Mouse (Mus musculus) forebrain, postnatal 0 days (tissue): ENCODE measurements around the gene Cox6a1. TPM values are rescaled to one million over a fixed set of nuclear protein-coding genes. Genes with fewer than 3 reads are reported as not detected.

Experiments
- ATAC-seq: fragments of 200-750 bp; cut with Nextera tagmentation; 2 replicates; pipeline ENCODE4 v1.8.0; 2017; ENCODE audit warnings: mild to moderate bottlenecking, moderate library complexity
- DNase-seq: peaks from one replicate; pipeline ENCODE4 v3.0.0-alpha.2; 2015
- H3K27ac ChIP-seq: fragments of 300-500 bp; sonication (generic); 2 replicates; pipeline ENCODE4 v1.5.1; 2014; ENCODE audit warnings: low read depth, mild to moderate bottlenecking, antibody characterized with exemption, low read length, moderate library complexity, mixed read lengths
- H3K27me3 ChIP-seq: fragments of 300-500 bp; sonication (generic); 2 replicates; pipeline ENCODE4 v1.6.1; 2014; ENCODE audit warnings: mild to moderate bottlenecking, low read length, mixed read lengths; ENCODE audit not compliant: insufficient read depth
- H3K36me3 ChIP-seq: fragments of 300-500 bp; sonication (generic); 2 replicates; pipeline ENCODE4 v1.6.1; 2014; ENCODE audit warnings: mild to moderate bottlenecking, moderate library complexity; ENCODE audit not compliant: insufficient read depth
- H3K4me1 ChIP-seq: fragments of 300-500 bp; sonication (generic); 2 replicates; pipeline ENCODE4 v1.6.1; 2014; ENCODE audit warnings: antibody characterized with exemption; ENCODE audit not compliant: insufficient read depth
- H3K4me2 ChIP-seq: fragments of 300-500 bp; sonication (generic); 2 replicates; pipeline ENCODE4 v1.6.1; 2014; ENCODE audit warnings: low read depth, mild to moderate bottlenecking, moderate library complexity
- H3K4me3 ChIP-seq: fragments of 300-500 bp; sonication (generic); 2 replicates; pipeline ENCODE4 v1.5.1; 2014; ENCODE audit warnings: low read depth, low read length, mixed read lengths
- H3K9ac ChIP-seq: fragments of 300-500 bp; sonication (generic); 2 replicates; pipeline ENCODE4 v1.6.1; 2014; ENCODE audit warnings: mild to moderate bottlenecking
- H3K9me3 ChIP-seq: fragments of 300-500 bp; sonication (generic); 2 replicates; pipeline ENCODE4 v1.6.1; 2016; ENCODE audit warnings: low read length
- CTCF ChIP-seq: sonication (generic); IDR thresholded peaks from 2 replicates; pipeline ENCODE4 v1.5.1; 2016; ENCODE audit warnings: antibody characterized with exemption, control low read depth, low read depth
- WGBS: fragments of 180-500 bp; shearing (Covaris S2); extraction: QIAGEN DNeasy Blood & Tissue Kit; methylation state at CpG from one replicate; pipeline ENCODE4 v1.1.7; 2014; 5-methylcytosine and 5-hydroxymethylcytosine counted together
- polyA plus RNA-seq: library from polyadenylated mRNA; unstranded; fragments of >200 nt; fragmentation: Nextera tagmentation; extraction: Ambion mirVana; gene quantifications from 2 replicates; pipeline ENCODE4 v1.2.1, GENCODE M21; 2015
- total RNA-seq: library from RNA; depleted of rRNA; stranded (reverse); fragments of >200 nt; gene quantifications from 2 replicates; pipeline ENCODE4 v1.2.3, GENCODE M21; 2014

The Cox6a1 gene
- total and polyA plus RNA-seq, 2 experiments from 2014 or later, result 628 to 1,510 TPM

DNA sequence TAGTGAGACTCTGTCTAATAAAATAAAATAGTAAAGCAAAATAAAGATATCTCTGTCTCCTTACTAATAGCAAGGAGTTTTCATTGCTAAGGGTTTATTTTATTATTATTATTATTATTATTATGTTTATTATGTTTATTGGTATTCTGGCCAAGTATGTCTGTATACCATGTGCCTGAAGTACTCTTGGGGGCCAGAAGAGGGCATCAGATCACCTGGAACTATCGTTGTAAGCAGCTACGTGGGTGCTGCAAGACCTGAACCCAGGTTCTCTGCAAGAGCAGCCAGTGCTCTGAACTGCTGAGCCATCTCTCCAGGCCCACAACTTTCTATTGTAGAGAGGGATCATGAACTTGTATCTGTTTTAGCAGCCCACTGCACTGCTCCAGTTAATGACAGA is 26.7 kb upstream of the Cox6a1 start:
- WGBS, result 92% methylated on average over 2 of the region's 2 CpGs
- ATAC-seq, result no peak

DNA sequence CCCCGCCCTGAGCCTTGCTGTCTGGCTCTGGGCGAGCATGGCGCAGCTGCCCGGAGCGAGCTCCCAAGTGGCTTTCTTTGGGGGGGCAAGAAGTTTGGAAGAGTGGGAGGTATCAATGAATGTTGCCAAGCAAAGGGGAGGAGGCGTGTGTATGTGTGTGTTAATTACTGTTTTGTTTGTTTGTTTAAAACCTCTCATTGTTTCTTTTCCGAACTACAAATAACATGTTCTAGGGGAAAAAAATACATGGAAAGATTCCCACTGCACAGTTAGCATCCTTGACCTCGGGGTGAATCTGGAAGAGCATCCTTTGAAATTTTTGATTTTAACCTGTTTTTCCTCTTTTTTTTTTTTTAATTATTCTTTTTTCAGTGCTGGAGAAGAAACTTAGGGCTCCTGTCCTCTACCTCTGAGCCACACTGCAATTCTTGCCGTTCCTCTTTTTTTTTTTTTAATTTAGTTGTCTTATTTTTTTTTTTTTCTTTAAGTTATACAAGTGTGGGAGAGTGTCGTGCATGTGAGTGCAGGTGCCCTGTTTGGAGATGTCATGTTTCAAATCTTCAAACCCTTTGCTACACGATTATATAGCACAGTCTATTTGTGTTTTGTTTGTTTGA is 25.5 kb upstream of the Cox6a1 start:
- H3K27me3 ChIP-seq, result no peaks in the 10 kb centered on the region
- no peaks in the 10 kb centered on the region for H3K4me1 ChIP-seq
- 13% methylated on average over 11 of the region's 11 CpGs for WGBS
- H3K9ac ChIP-seq, result peak overlapping the region; percentile 57
- H3K4me3 ChIP-seq, result peak overlapping the region; percentile 35
- no peak overlapping the region for H3K27ac ChIP-seq
- H3K4me2 ChIP-seq, result peak overlapping the region; percentile 67
- DNase-seq (no peak), ATAC-seq (no peak)
- no peaks in the 10 kb centered on the region for H3K9me3 ChIP-seq
- no peak for TF ChIP-seq CTCF
- no peaks in the 10 kb centered on the region for H3K36me3 ChIP-seq

More for the DNA sequence above, 26.7 kb upstream of the Cox6a1 start:
- TF ChIP-seq CTCF, result no peak; the same call in 1 of the 2 replicates
- H3K4me3 ChIP-seq, result no peak overlapping the region
- H3K4me2 ChIP-seq, result no peak overlapping the region
- no peaks in the 10 kb centered on the region for H3K27me3 ChIP-seq
- no peaks in the 10 kb centered on the region for H3K9me3 ChIP-seq
- H3K9ac ChIP-seq, result no peak overlapping the region
- no peaks in the 10 kb centered on the region for H3K4me1 ChIP-seq
- DNase-seq, result no peak
- H3K36me3 ChIP-seq, result no peaks in the 10 kb centered on the region
- H3K27ac ChIP-seq, result no peak overlapping the region

DNA sequence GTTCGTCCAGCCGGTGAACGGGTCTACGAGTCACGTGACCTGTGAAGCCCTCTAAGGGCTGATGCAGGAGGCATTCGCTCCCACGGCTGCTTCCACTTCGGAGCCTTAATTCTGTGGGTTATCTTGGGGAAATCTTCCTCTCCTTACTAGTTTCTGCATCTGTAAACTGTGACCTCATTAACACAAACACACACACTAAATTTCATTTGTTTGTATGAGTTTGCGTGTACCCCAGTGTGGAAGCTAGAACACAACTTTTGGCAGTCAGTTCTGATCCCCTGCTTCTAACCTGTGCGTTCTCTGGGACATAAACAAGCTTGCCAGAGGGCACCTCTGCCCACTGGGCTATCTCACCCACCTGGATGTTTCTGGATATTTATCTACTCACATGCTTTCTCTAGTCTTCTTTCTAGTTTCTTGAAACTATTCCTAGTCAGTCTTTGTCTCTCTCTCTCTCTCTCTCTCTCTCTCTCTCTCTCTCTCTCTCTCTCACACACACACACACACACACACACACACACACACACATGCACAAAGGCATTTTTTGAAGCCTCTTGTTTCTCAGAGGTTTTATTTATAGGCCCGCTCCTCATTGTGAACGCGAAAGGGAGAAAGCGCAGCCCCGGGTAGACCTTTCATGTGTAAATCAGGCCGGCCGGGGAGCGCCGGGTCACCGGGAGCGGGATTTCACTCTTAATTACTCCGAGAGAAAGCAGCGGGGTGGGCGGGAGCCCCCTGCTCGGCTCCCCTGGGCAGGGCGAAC is 24.8 kb upstream of the Cox6a1 start:
- no peak for TF ChIP-seq CTCF
- 6% methylated on average over 26 of the region's 26 CpGs for WGBS
- ATAC-seq (peak; percentile 78), DNase-seq (peak; percentile 67)
- Histone ChIP-seq H3K4me3 (peak overlapping the region; percentile 35), H3K36me3 (no peaks in the 10 kb centered on the region), H3K4me1 (no peaks in the 10 kb centered on the region), H3K27me3 (no peaks in the 10 kb centered on the region), H3K9me3 (no peaks in the 10 kb centered on the region), H3K27ac (no peak overlapping the region), H3K4me2 (peak overlapping the region; percentile 67), H3K9ac (peak overlapping the region; percentile 57)

DNA sequence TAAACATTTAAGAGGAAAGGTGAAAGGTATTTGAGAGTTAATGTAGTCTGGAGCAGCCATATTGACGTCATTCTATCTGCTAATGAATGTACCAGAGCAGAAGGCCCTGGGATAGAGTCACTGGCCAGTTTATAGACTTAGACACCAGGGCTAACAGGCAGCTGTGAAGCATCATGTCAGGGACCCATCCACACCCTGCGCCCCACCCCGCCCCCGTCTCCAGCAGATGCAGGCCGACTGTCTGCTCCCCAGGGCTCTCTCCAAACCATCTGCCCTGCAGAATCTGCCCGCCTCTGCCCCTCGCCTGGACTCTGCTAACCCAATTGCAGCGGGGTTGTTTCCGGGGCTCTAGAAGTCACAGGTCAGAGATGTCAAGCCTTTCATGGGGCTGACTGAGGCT is 23.0 kb upstream of the Cox6a1 start:
- H3K9me3 ChIP-seq, result no peaks in the 10 kb centered on the region
- no peak for DNase-seq
- H3K9ac ChIP-seq, result no peak overlapping the region
- no peaks in the 10 kb centered on the region for H3K27me3 ChIP-seq
- no peak overlapping the region for H3K27ac ChIP-seq
- WGBS, result 62% methylated on average over 9 of the region's 9 CpGs
- no peak overlapping the region for H3K4me3 ChIP-seq
- H3K4me2 ChIP-seq, result no peak overlapping the region
- H3K4me1 ChIP-seq, result no peaks in the 10 kb centered on the region
- TF ChIP-seq CTCF, result no peak
- ATAC-seq, result no peak
- no peaks in the 10 kb centered on the region for H3K36me3 ChIP-seq

DNA sequence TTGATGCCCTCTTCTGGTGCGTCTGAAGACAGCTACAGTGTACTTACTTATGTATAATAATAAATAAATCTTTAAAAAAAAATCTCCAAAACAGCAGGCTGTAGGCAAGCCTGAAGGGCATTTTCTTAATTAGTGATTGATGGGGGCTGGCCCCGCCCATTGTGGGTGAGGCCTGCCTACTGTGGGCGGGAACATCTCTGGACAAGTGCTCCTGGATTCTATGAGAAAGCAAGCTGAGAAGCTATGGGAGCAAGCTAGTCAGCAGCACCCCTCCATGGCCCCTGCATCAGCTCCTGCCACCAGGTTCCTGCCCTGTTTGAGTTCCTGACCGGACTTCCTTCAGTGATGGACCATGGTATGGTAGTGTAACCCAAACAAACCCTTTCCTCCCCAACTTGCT is 16.0 kb upstream of the Cox6a1 start:
- Histone ChIP-seq H3K4me3 (no peak overlapping the region), H3K4me1 (0 out of 2 replicates have a peak, but pooled peaks cover 3% of the 10 kb centered on the region), H3K9ac (no peak overlapping the region), H3K9me3 (no peaks in the 10 kb centered on the region), H3K27ac (no peak overlapping the region), H3K27me3 (no peaks in the 10 kb centered on the region), H3K36me3 (no peaks in the 10 kb centered on the region), H3K4me2 (no peak overlapping the region)
- no peak for DNase-seq
- 89% methylated on average over 4 of the region's 4 CpGs for WGBS
- TF ChIP-seq CTCF, result no peak
- no peak for ATAC-seq

DNA sequence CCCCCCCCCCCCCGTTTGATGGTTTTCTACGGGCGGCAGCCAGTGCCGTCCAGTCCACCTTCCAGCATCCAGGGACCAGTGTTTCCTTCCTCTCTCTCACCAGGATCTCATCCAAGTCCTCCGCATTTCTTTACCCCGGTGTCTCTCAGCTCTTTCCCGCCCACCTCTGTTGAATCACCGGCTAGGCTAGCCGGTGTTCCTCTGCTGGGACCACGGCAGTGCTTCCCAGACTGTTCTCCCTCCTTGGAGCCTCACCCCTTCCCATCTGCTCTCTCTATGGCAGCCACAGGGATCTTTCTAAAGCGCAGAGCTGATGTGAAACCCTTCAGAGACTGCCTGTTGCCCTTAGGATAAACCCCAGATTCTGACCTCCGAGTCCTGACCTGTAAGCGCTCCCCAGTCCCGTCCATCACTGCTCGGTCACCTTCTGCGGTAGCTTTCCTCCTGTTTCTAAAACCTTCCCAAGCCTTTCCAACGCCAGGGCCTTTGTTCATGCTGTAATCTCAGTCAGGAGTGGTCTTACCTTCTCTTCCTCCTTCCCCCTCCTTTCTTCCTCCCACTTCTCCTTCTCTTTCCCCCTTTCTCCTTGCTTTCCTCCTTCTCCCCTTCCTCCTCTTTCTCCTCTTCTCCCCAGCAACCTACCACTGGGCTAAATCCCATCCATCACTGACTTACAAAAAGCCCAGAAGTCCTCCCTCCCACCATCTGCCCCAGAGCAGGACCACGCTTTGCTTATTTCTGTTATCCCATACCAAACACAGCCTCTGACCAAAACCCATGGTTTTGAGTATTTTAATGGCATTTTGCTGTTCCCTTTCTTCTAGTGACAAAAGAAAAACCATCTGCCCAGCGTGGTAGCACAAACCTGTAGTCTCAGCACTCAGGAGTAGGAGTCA is 14.3 kb upstream of the Cox6a1 start:
- DNase-seq (peak; percentile 22), ATAC-seq (no peak)
- 24% methylated on average over 18 of the region's 19 CpGs for WGBS
- Histone ChIP-seq H3K27ac (no peak overlapping the region), H3K9me3 (no peaks in the 10 kb centered on the region), H3K27me3 (no peaks in the 10 kb centered on the region), H3K4me1 (0 out of 2 replicates have a peak, but pooled peaks cover 3% of the 10 kb centered on the region), H3K4me2 (no peak overlapping the region), H3K36me3 (no peaks in the 10 kb centered on the region), H3K4me3 (no peak overlapping the region), H3K9ac (no peak overlapping the region)
- TF ChIP-seq CTCF, result no peak
